Comparison of ENCODE assay signal across 8 mouse cellular contexts in the genomic region with DNA sequence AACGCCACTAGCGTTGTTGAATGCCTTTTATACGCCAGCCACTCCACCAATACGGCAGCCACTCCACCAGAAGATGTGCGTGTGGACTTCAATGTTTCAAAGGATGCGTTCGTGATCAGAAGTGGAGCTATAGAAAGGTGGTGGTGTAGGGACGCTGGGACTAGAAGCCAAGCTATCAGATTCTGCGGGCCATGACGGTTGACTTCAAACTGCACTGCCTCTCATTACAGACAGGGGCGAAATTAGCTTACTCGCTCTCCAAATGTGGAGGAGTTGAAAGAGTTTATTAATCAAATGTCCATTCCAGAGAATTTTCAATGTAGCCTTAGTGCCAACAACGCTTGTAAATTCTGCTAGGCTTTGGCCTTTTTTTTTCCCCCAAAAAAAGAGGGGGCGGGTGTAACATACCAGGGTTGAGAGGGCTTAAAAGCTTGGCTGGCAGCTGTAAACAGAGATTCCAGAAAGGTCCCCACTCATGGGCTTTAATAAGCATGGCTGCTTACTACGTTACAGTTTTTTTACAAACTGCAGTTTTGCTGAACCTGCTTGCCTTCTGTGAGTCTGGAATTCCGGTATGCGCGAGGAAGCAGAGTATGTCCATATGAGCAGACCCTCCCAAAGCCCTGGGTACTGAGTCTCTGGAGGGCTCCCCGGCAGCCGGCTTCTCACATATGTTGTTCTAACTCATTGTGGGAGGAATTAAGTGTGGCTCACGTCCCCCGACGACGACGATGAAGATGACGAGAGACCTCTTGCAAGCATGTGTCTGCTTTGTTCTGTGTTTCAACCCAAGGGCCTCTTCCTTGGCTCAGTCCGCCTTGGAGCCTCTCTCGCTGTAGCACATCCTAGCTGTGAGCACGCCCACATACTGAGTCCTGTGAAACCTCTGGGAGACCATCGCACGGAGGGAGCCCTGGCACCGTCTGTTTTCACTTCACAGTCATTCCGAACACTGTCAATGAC.
DNase-seq lines count a peak whose midpoint lies in the region; ATAC-seq and TF ChIP-seq lines count a peak whose summit lies in the region.

No protein-coding gene starts in this region.

- WGBS in hindbrain, embryonic 16.5 days = 52% methylated on average over 33 of the region's 33 CpGs
- 52% methylated on average over 33 of the region's 33 CpGs for WGBS in neural tube, embryonic 14.5 days

- H3K4me3 ChIP-seq in E14TG2a.4 (replicated peaks; ENCODE audit: low read length) = no peak overlapping the region
- H3K4me3 ChIP-seq in hindbrain, embryonic 16.5 days (ENCODE audit: low read length) = no peak overlapping the region
- no peak overlapping the region for H3K4me3 ChIP-seq in neural tube, embryonic 14.5 days (ENCODE audit: low read depth, low read length)

- peak; percentile 43; the same call in 1 of the 2 replicates for ATAC-seq in hindbrain, embryonic 16.5 days
- ATAC-seq in neural tube, embryonic 14.5 days (ENCODE audit: low read depth) = peak; percentile 39
- ATAC-seq in inflammation-experienced regulatory T-cells, adult 6 months = no peak

- no peaks in the 10 kb centered on the region for H3K27me3 ChIP-seq in E14TG2a.4 (ENCODE audit: insufficient read depth, low read length)
- H3K27me3 ChIP-seq in hindbrain, embryonic 16.5 days (replicated peaks; ENCODE audit: control insufficient read depth, insufficient read depth, low read length) = no peaks in the 10 kb centered on the region
- H3K27me3 ChIP-seq in neural tube, embryonic 14.5 days (ENCODE audit: control insufficient read depth, insufficient read depth, low read length) = no peaks in the 10 kb centered on the region

- H3K4me1 ChIP-seq in E14TG2a.4 (replicated peaks; ENCODE audit: low read depth, low read length) = peaks cover 21% of the 10 kb centered on the region
- H3K4me1 ChIP-seq in hindbrain, embryonic 16.5 days (ENCODE audit: control insufficient read depth, insufficient read depth, low read depth, low read length) = peaks cover 1% of the 10 kb centered on the region; the same call in 1 of the 2 replicates
- H3K4me1 ChIP-seq in neural tube, embryonic 14.5 days (ENCODE audit: control insufficient read depth, insufficient read depth, low read length) = peaks cover 17% of the 10 kb centered on the region; the same call in 1 of the 2 replicates

- no peaks in the 10 kb centered on the region for H3K36me3 ChIP-seq in E14TG2a.4 (ENCODE audit: insufficient read depth, low read length)
- H3K36me3 ChIP-seq in hindbrain, embryonic 16.5 days (ENCODE audit: control insufficient read depth, insufficient read depth, low read length) = no peaks in the 10 kb centered on the region
- H3K36me3 ChIP-seq in neural tube, embryonic 14.5 days (ENCODE audit: control insufficient read depth, insufficient read depth, low read length) = no peaks in the 10 kb centered on the region

- 0 out of 2 replicates have a peak, but pooled peaks have one; percentile 7 for TF ChIP-seq CTCF in E14TG2a.4 (conservative IDR thresholded peaks at IDR 0.05; ENCODE audit: low read length)

- peak overlapping the region; percentile 14; the same call in 1 of the 2 replicates for H3K4me2 ChIP-seq in hindbrain, embryonic 16.5 days (ENCODE audit: low read length)
- peak overlapping the region; percentile 23 for H3K4me2 ChIP-seq in neural tube, embryonic 14.5 days (ENCODE audit: low read depth, low read length)

- no peaks in the 10 kb centered on the region for H3K9me3 ChIP-seq in E14TG2a.4 (ENCODE audit: low read length)
- H3K9me3 ChIP-seq in hindbrain, embryonic 16.5 days (ENCODE audit: control insufficient read depth, low read length) = no peaks in the 10 kb centered on the region
- no peaks in the 10 kb centered on the region for H3K9me3 ChIP-seq in neural tube, embryonic 14.5 days (ENCODE audit: control insufficient read depth, low read length)

- H3K27ac ChIP-seq in hindbrain, embryonic 16.5 days (ENCODE audit: low read depth, low read length) = peak overlapping the region; percentile 44
- H3K27ac ChIP-seq in neural tube, embryonic 14.5 days (ENCODE audit: low read depth, low read length) = peak overlapping the region; percentile 76

- DNase-seq in frontal cortex, adult 2 months (ENCODE audit: extremely low spot score in 1 of 2, low spot score in 1 of 2) = peak; percentile 46 to 66
- DNase-seq in frontal cortex, postnatal 10 days (ENCODE audit: low spot score in 2 of 2) = no peak
- DNase-seq in forelimb bud, embryonic 11.5 days (ENCODE audit: low read depth, low spot score) = peak; percentile 32
- DNase-seq in cerebellum, postnatal 36 days = no peak

- H3K9ac ChIP-seq in hindbrain, embryonic 16.5 days (ENCODE audit: low read depth, low read length) = no peak overlapping the region
- H3K9ac ChIP-seq in neural tube, embryonic 14.5 days (replicated peaks; ENCODE audit: low read depth, low read length) = no peak overlapping the region

Comparison
In these comparisons a context has a peak if more than half of its experiments do, and no peak if none do; other contexts are left out.
1. DNase-seq: peak in frontal cortex, adult 2 months (2 of 2) and forelimb bud, embryonic 11.5 days (single experiment); none in frontal cortex, postnatal 10 days (0 of 2) and cerebellum, postnatal 36 days (0 of 2).